Mouse (Mus musculus): ENCODE measurements around the gene Acin1.

The Acin1 gene

GRCm38 (mm10) chr14:54686522-54687143 is at the start of gene Acin1:
Gene Acin1, minus strand, starts transcription at chr14:54686931.
- peak; percentile 98 for DNase-seq (ENCODE audit: low read depth, low spot score)

DNA sequence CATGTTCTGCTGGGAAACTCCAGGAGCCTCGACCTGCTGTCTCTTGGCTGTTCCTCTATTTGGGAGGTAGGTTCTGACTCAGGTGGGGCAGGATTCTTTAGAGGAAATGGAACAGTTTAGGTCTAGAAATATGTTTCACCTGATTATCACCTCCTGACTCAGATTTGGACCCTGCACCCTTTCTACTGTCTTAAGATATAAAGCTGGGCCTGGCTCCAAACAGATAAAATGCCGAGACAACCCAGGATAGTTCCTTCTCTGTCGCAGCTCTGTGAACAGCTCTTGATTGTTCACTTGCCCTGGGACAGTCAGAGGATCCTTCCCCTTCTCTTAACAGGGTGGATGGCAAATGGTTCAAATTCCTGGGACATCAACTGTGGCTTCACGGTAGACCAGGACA is 48.5 kb upstream of the Acin1 start:
- DNase-seq (ENCODE audit: low read depth, low spot score) = no peak

- DNase-seq (ENCODE audit: low read depth, low spot score) = no peak
Measured at GRCm38 (mm10) chr14:54734004-54734403, 47.3 kb upstream of the Acin1 start.

DNA sequence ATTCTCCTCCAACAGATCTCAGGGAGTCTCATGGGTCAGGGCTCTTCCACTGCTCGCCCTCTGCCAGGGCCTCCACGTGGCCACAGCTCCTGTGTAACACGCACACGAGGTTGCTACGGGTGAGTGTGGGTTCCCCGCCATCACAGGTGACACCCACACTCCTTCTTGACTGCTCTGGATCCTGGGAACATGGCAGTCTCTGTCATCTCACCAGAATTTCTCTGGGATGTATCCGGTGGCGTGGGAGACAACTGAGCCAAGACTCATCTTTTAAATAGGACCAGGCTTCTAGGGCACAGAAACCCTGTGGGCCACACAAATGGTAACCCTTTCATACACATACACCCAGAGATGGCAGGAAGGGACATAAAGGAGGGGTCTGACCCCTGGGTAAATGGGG is 45.5 kb upstream of the Acin1 start:
- DNase-seq (ENCODE audit: low read depth, low spot score) = no peak

DNA sequence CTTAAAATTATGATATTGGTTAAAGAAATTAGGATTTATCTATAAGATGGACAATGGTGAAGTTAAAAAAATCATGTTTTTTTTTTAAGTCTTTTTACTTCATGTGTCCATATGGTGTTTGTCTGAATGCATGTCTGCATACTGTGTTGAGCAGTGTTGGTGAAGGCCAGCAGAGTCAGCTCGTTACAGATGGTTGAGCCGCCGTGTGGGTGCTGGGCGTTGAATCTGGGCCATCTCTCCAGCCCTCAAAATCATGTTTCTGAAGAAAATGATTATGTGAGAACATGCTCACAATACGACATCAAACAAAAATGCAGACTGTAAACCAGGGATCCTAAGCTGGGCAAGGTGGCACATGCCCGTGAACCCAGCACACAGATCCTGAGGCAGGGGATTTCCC is 43.6 kb upstream of the Acin1 start:
- no peak for DNase-seq (ENCODE audit: low read depth, low spot score)

- peak; percentile 64 for DNase-seq (ENCODE audit: low read depth, low spot score)
Measured at GRCm38 (mm10) chr14:54728823-54729653, 42.3 kb upstream of the Acin1 start.

DNA sequence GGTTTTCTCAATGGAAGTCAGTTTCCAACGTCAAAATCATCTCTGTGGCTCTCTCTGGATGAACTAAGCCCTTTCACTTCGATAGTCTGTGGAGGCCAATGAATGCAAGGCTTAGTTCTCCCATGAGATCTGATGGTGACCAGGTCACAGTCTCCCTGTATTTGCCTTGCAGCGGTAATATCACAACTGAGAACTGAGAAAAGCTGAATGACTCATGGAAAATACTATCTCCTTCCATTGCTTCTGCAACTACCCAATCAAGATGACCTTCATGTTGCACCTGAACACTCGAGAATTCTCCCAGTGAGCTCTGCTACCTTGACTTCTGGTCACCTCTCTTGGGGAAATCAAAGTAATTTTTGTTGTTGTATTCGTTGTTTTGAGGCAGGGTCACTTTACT is 40.8 kb upstream of the Acin1 start:
- no peak for DNase-seq (ENCODE audit: low read depth, low spot score)

DNA sequence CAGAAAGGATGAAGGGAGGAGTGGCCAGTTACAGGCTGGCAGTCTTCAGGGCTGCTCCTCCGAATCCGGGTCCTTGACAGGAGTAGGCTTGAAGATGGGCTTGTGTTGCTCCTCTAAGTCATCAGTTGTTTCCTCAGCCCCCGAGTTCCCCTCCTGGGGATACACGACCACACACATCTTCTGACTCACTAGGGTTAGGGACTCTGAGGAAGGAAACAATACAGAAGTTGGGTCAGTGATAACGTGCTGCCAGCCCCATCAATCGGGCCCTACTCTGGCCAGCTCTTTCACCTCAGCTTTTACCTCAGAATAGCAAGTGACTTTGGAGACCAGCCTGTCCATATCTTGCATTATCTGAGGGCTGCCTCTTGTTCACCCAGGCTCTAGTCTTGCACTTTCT is 37.3 kb upstream of the Acin1 start:
- no peak for DNase-seq (ENCODE audit: low read depth, low spot score)

- DNase-seq (ENCODE audit: low read depth, low spot score) = no peak
Measured at GRCm38 (mm10) chr14:54721711-54722110, 35.0 kb upstream of the Acin1 start.

DNA sequence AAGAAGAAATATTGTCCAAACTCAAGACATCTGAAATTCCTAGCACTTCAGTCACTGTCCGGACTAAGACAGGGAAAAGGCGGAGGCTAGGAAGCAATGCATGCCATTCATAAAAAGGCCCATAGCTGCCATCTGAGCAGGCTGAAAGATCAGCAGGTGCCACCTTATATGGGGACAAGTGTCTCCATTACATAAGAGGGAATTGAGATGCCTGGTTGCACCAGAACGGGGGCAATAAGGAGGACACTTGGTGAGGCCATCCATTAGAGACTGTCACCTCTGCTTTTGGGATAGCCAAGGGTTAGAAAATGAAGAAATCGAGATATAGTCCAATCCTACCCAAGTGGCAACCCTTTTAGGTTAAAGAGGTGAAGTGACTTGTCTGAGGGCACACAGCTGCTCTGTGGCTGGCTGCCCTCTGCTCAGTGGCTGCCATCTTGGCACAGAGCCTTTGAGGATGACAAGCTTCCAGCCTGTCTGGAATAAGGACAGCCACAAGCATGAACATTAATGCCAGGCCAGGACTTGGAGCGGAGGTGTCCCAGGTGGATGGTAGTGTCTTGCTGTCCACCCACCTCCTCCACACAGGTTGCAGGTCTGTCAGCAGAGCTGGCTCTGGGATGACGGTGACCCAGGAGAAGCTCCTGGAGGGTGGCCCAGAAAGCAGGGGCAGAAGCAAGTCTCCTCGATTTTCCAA is 34.1 kb upstream of the Acin1 start:
- DNase-seq (ENCODE audit: low read depth, low spot score) = no peak

DNA sequence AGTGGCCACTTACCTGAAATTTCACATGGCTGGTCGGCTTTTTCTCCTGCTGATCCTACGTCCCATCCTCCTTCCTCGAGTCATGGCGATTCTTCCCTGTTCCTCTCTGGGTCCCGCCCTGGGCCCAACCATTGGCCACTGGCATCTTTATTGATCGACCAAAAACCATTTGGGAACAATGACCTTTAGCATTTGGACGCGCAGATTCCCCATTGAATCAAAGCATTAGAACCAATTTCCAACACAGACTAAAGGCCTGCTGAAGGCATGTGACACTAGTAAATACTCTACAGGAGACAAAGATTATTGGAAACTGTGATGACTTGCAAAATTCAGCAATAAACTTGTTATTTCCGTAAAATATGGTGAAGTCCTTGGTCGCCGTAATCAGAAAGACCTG is 33.3 kb upstream of the Acin1 start:
- no peak for DNase-seq (ENCODE audit: low read depth, low spot score)

DNA sequence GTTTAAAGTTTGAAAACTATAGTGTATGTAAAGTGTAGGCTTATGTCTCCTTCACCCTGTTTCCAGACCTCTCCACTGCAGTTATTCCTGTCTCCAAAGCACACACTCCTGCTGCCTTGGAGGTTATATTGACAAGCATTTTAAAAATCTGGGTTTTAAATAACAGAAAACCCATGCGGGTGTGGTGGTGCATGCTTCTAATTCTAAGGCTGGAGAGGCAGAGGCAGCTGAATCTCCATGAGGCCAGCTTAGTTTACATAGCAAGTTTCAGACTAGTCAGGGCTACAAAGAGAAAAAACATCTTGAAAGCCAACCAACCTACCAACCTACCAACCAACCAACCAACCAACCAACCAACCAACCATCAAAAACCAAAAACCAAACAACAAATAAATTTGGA is 28.7 kb upstream of the Acin1 start:
- DNase-seq (ENCODE audit: low read depth, low spot score) = no peak

DNA sequence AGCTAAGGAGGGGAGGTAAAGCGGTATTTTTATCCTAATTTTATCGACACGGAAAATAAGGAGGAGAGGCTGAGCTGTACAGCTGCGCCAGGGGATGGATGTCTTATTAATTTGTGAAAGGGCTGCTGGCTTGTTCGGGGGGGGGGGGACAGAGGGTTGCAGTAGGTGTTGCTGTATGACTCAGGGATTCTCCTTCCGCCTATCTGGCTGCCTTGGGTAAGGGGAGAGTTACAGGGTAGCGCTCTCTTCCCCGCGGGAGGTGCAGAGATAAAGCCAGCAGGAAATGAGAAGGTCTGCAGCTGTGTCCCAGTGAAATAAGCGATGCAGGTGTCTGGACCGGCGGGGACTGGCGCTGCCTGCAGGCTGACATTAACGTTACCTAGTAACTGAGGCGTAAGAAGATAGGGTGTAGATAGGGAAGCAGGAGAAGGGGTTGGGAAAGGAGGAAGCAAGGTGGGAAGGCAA is 27.9 kb upstream of the Acin1 start:
- DNase-seq (ENCODE audit: low read depth, low spot score) = peak; percentile 80

DNA sequence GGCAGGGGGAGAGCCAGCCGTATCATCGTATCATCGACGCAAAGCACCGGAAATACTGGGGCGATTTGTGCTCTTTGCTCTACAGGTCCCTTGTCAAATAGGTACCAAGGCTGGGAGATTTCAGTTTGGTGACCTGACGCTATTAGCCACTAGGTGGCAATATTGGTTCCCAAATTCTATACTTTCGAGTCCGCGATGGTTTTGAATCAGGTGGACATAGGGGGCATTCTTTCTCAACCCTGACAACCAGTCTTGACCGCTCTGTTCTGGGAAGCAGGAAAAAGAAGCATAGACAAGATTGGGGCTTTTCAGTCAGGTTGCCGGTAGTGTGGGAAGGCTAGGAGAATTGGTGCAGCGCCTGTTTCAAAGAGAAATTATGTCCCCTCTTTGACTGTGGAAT is 27.4 kb upstream of the Acin1 start:
- peak; percentile 93 for DNase-seq (ENCODE audit: low read depth, low spot score)

DNA sequence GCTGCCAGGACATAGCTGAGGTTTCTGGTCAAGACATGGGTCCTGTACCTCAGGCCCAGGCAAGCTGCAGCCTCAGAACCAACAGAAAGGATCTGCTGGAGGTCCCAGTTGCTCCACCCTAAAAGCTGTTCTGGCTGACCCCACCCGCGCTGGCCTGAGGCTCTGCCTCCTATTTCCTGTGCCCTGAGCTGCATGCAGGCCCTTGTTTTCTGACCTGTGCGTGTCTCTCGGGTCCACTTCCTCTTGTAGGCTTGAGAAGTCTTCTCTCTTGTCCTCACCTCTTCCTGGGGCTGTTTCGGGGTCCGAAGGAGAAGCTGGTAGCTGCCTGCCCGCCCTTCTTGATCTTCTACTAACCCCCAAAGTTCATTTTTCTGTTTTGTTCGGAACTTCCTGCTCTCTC is 26.1 kb upstream of the Acin1 start:
- DNase-seq (ENCODE audit: low read depth, low spot score) = no peak

DNA sequence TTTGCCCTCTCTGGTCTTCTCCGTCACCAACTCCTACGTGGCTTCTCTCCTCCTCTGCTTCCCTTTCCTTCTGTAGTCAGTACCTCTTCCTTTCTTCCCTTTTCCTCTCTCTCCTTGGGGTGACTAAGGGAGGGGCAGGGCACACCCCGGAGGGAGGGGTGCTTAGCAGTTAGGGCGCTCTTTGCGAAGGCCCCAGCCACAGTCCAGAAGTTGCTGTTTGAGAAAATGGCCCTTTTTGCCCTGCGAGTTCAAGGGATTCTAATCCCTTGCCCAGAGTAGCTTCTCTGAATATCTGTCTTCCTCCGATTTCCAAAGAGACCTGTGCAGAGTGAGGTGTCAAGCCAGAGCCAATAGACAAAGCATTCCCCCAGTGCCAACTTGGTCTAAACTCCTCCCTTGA is 25.3 kb upstream of the Acin1 start, which contains the start of gene Cebpe:
Gene Cebpe, minus strand, starts transcription at position 101 of the 400 bp plus-strand sequence.
- DNase-seq (ENCODE audit: low read depth, low spot score) = no peak

DNA sequence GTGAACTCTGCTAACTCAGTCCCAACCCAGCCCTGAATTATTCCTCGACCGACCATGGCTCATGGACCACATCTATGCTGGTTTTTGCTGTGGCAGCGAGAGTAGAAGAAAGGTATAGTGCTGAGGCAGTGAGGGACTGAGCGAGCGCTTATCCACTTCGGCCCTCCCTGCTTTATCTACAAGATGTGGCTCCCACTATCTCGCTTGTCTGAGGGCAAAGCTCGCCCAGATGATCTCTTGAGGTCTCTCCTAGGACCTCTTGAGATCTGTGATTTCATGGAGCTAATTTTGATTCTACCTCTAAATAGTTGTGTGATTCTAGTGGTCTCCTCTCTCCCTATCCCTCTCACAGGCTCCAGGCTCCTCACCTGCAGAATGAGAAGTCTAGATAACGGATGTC is 22.3 kb upstream of the Acin1 start:
- DNase-seq (ENCODE audit: low read depth, low spot score) = no peak

- DNase-seq (ENCODE audit: low read depth, low spot score) = no peak
Measured at GRCm38 (mm10) chr14:54706589-54707320, 20.0 kb upstream of the Acin1 start.

- no peak for DNase-seq (ENCODE audit: low read depth, low spot score)
Measured at GRCm38 (mm10) chr14:54705844-54706243, 19.1 kb upstream of the Acin1 start.

- DNase-seq (ENCODE audit: low read depth, low spot score) = no peak
Measured at GRCm38 (mm10) chr14:54703207-54703606, 16.5 kb upstream of the Acin1 start.

- peak; percentile 85 for DNase-seq (ENCODE audit: low read depth, low spot score)
Measured at GRCm38 (mm10) chr14:54701298-54701697, 14.6 kb upstream of the Acin1 start.

- DNase-seq (ENCODE audit: low read depth, low spot score) = peak; percentile 82
Measured at GRCm38 (mm10) chr14:54699586-54699985, 12.9 kb upstream of the Acin1 start.
